In genomic region chr19:52640228-52640627, GRCm38 (mm10) we compare ENCODE assay signal across 22 mouse cellular contexts.
A peak's percentile ranks its signal among the peaks of the same experiment; 100 is the strongest.
DNase-seq lines count a peak whose midpoint lies in the region; ATAC-seq lines count a peak whose summit lies in the region.
"Had no signal": no experiment of that assay in that cellular context is flagged by ENCODE, and none has a peak within 500 bp of the region (broad histone marks: within the 10 kb centered on the region; RNA-seq: fewer than 3 reads in every experiment).

No protein-coding gene starts in this region.

- peak; percentile 56 for DNase-seq in embryo, embryonic 10 days (ENCODE audit: low spot score)
- DNase-seq in embryo, embryonic 10.5 days (ENCODE audit: low spot score) = peak; percentile 37
- DNase-seq in embryo, embryonic 9.5 days (ENCODE audit: extremely low spot score) = peak; percentile 13
- DNase-seq in kidney, postnatal 36 days = no peak
- DNase-seq in frontal cortex, postnatal 25 days (ENCODE audit: low spot score in 2 of 2) = no peak
- DNase-seq: adrenal gland, adult 2 months; adrenal gland, postnatal 10 days; adrenal gland, postnatal 25 days; cerebellum, adult 11 months; cerebellum, adult 18-20 months; cerebellum, adult 8-10 months; cerebellum, adult 9-11 months; cerebellum, postnatal 14 days; cerebellum, postnatal 36 days had no signal

- 21% methylated on average over 5 of the region's 5 CpGs for whole genome bisulfite sequencing in kidney, embryonic 15.5 days

- H3K9ac ChIP-seq in kidney, embryonic 15.5 days = no peak overlapping the region
- H3K9ac ChIP-seq: embryonic facial prominence, embryonic 13.5 days; embryonic facial prominence, embryonic 15.5 days; forebrain, embryonic 12.5 days had no signal

- H3K4me1 ChIP-seq in kidney, embryonic 15.5 days = no peaks in the 10 kb centered on the region
- H3K4me1 ChIP-seq: embryonic facial prominence, embryonic 13.5 days; embryonic facial prominence, embryonic 15.5 days; forebrain, embryonic 10.5 days; forebrain, embryonic 12.5 days had no signal

- no peak for ATAC-seq in kidney, embryonic 15.5 days (replicated peaks; ENCODE audit: low FRiP score)
- ATAC-seq: forebrain, embryonic 14.5 days; forebrain, embryonic 16.5 days had no signal

- no peak overlapping the region for H3K27ac ChIP-seq in kidney, embryonic 15.5 days
- H3K27ac ChIP-seq: embryonic facial prominence, embryonic 13.5 days; embryonic facial prominence, embryonic 15.5 days; forebrain, embryonic 10.5 days; forebrain, embryonic 12.5 days had no signal

- no peaks in the 10 kb centered on the region for H3K27me3 ChIP-seq in kidney, embryonic 15.5 days
- H3K27me3 ChIP-seq: embryonic facial prominence, embryonic 13.5 days; embryonic facial prominence, embryonic 15.5 days; forebrain, embryonic 12.5 days had no signal

- H3K9me3 ChIP-seq in kidney, embryonic 15.5 days (replicated peaks) = no peaks in the 10 kb centered on the region
- H3K9me3 ChIP-seq: embryonic facial prominence, embryonic 13.5 days; embryonic facial prominence, embryonic 15.5 days; forebrain, embryonic 10.5 days; forebrain, embryonic 12.5 days had no signal

- no peak overlapping the region for H3K4me3 ChIP-seq in kidney, embryonic 15.5 days (replicated peaks)
- H3K4me3 ChIP-seq: embryonic facial prominence, embryonic 13.5 days; embryonic facial prominence, embryonic 15.5 days; erythroblast, embryonic 14.5 days; forebrain, embryonic 10.5 days; forebrain, embryonic 12.5 days had no signal

- H3K36me3 ChIP-seq in kidney, embryonic 15.5 days = no peaks in the 10 kb centered on the region
- H3K36me3 ChIP-seq: embryonic facial prominence, embryonic 13.5 days; embryonic facial prominence, embryonic 15.5 days; forebrain, embryonic 10.5 days; forebrain, embryonic 12.5 days had no signal

- no peak overlapping the region for H3K4me2 ChIP-seq in kidney, embryonic 15.5 days
- H3K4me2 ChIP-seq: embryonic facial prominence, embryonic 13.5 days; embryonic facial prominence, embryonic 15.5 days; forebrain, embryonic 12.5 days had no signal

Comparison
In these comparisons a context has a peak if more than half of its experiments do, and no peak if none do; other contexts are left out.
1. DNase-seq: peak in embryo, embryonic 10 days (single experiment), embryo, embryonic 10.5 days (single experiment) and embryo, embryonic 9.5 days (single experiment); none in kidney, postnatal 36 days (0 of 2) and frontal cortex, postnatal 25 days (0 of 2).